Mouse (Mus musculus): ENCODE measurements around the gene Atp12a. TPM values are rescaled to one million over a fixed set of nuclear protein-coding genes. Genes with fewer than 3 reads are reported as not detected.

The Atp12a gene
- polyA plus RNA-seq, 1 experiment from 2014 or later, result not detected

- H3K4me1 ChIP-seq (replicated peaks; ENCODE audit: control insufficient read depth, insufficient read depth, low read length), result no peaks in the 10 kb centered on the region; the same call in 1 of the 2 replicates
- H3K4me3 ChIP-seq (ENCODE audit: low read depth, low read length), result no peak overlapping the region
- no peaks in the 10 kb centered on the region for H3K27me3 ChIP-seq (replicated peaks; ENCODE audit: control insufficient read depth, insufficient read depth, low read length)
- no peaks in the 10 kb centered on the region for H3K9me3 ChIP-seq (ENCODE audit: control insufficient read depth, low read length)
- 54% methylated on average over 2 of the region's 2 CpGs for WGBS
- H3K4me2 ChIP-seq (ENCODE audit: low read length), result no peak overlapping the region
- ATAC-seq (replicated peaks; ENCODE audit: low FRiP score, low TSS enrichment, low read depth) (no peak), DNase-seq (ENCODE audit: low spot score) (no peak)
- no peak overlapping the region for H3K9ac ChIP-seq (ENCODE audit: low read length)
- H3K27ac ChIP-seq (ENCODE audit: low read depth), result no peak overlapping the region
- H3K36me3 ChIP-seq (ENCODE audit: control insufficient read depth, insufficient read depth, low read length), result no peaks in the 10 kb centered on the region
Measured at GRCm38 (mm10) chr14:56337696-56338095, 27.2 kb upstream of the Atp12a start.

GRCm38 (mm10) chr14:56338882-56339442 lies 25.9 kb upstream of the Atp12a start:
- no peak for ATAC-seq (replicated peaks; ENCODE audit: low FRiP score, low TSS enrichment, low read depth)

GRCm38 (mm10) chr14:56348704-56349103 lies 16.2 kb upstream of the Atp12a start:
- no peaks in the 10 kb centered on the region for H3K36me3 ChIP-seq (ENCODE audit: control insufficient read depth, insufficient read depth, low read length)
- no peak overlapping the region for H3K4me3 ChIP-seq (ENCODE audit: low read depth, low read length)
- 58% methylated on average over 3 of the region's 3 CpGs for WGBS
- DNase-seq (ENCODE audit: low spot score) (no peak), ATAC-seq (replicated peaks; ENCODE audit: low FRiP score, low TSS enrichment, low read depth) (no peak)
- no peak overlapping the region for H3K9ac ChIP-seq (ENCODE audit: low read length)
- no peaks in the 10 kb centered on the region for H3K4me1 ChIP-seq (replicated peaks; ENCODE audit: control insufficient read depth, insufficient read depth, low read length)
- H3K4me2 ChIP-seq (ENCODE audit: low read length), result no peak overlapping the region
- H3K27ac ChIP-seq (ENCODE audit: low read depth), result no peak overlapping the region
- no peaks in the 10 kb centered on the region for H3K9me3 ChIP-seq (ENCODE audit: control insufficient read depth, low read length)
- H3K27me3 ChIP-seq (replicated peaks; ENCODE audit: control insufficient read depth, insufficient read depth, low read length), result no peaks in the 10 kb centered on the region

More at GRCm38 (mm10) chr14:56338882-56339442, 25.9 kb upstream of the Atp12a start:
- no peak overlapping the region for H3K27ac ChIP-seq (ENCODE audit: low read depth)
- H3K9ac ChIP-seq (ENCODE audit: low read length), result no peak overlapping the region
- 64% methylated on average over 7 of the region's 7 CpGs for WGBS
- no peak for DNase-seq (ENCODE audit: low spot score)
- H3K4me1 ChIP-seq (replicated peaks; ENCODE audit: control insufficient read depth, insufficient read depth, low read length), result no peaks in the 10 kb centered on the region; the same call in 1 of the 2 replicates
- no peaks in the 10 kb centered on the region for H3K27me3 ChIP-seq (replicated peaks; ENCODE audit: control insufficient read depth, insufficient read depth, low read length)
- no peaks in the 10 kb centered on the region for H3K9me3 ChIP-seq (ENCODE audit: control insufficient read depth, low read length)
- no peak overlapping the region for H3K4me3 ChIP-seq (ENCODE audit: low read depth, low read length)
- no peaks in the 10 kb centered on the region for H3K36me3 ChIP-seq (ENCODE audit: control insufficient read depth, insufficient read depth, low read length)
- no peak overlapping the region for H3K4me2 ChIP-seq (ENCODE audit: low read length)

GRCm38 (mm10) chr14:56349541-56349940 lies 15.3 kb upstream of the Atp12a start:
- no peak for ATAC-seq (replicated peaks; ENCODE audit: low FRiP score, low TSS enrichment, low read depth)
- WGBS, result 75% methylated on average over 2 of the region's 2 CpGs
- H3K27me3 ChIP-seq (replicated peaks; ENCODE audit: control insufficient read depth, insufficient read depth, low read length), result no peaks in the 10 kb centered on the region
- H3K4me3 ChIP-seq (ENCODE audit: low read depth, low read length), result no peak overlapping the region
- no peaks in the 10 kb centered on the region for H3K4me1 ChIP-seq (replicated peaks; ENCODE audit: control insufficient read depth, insufficient read depth, low read length)
- no peak overlapping the region for H3K4me2 ChIP-seq (ENCODE audit: low read length)
- no peak for DNase-seq (ENCODE audit: low spot score)
- no peak overlapping the region for H3K9ac ChIP-seq (ENCODE audit: low read length)
- H3K9me3 ChIP-seq (ENCODE audit: control insufficient read depth, low read length), result no peaks in the 10 kb centered on the region
- H3K36me3 ChIP-seq (ENCODE audit: control insufficient read depth, insufficient read depth, low read length), result no peaks in the 10 kb centered on the region
- H3K27ac ChIP-seq (ENCODE audit: low read depth), result no peak overlapping the region

GRCm38 (mm10) chr14:56351959-56352660 lies 12.8 kb upstream of the Atp12a start:
- Histone ChIP-seq H3K9me3 (ENCODE audit: control insufficient read depth, low read length) (no peaks in the 10 kb centered on the region), H3K36me3 (ENCODE audit: control insufficient read depth, insufficient read depth, low read length) (no peaks in the 10 kb centered on the region), H3K9ac (ENCODE audit: low read length) (no peak overlapping the region), H3K27me3 (replicated peaks; ENCODE audit: control insufficient read depth, insufficient read depth, low read length) (no peaks in the 10 kb centered on the region), H3K4me3 (ENCODE audit: low read depth, low read length) (no peak overlapping the region), H3K4me1 (replicated peaks; ENCODE audit: control insufficient read depth, insufficient read depth, low read length) (no peaks in the 10 kb centered on the region), H3K27ac (ENCODE audit: low read depth) (no peak overlapping the region), H3K4me2 (ENCODE audit: low read length) (no peak overlapping the region)
- ATAC-seq (replicated peaks; ENCODE audit: low FRiP score, low TSS enrichment, low read depth), result peak; percentile 50; the same call in 1 of the 2 replicates
- 30% methylated on average over 17 of the region's 17 CpGs for WGBS
- peak; percentile 76 for DNase-seq (ENCODE audit: low spot score)

- H3K27me3 ChIP-seq (replicated peaks; ENCODE audit: control insufficient read depth, insufficient read depth, low read length), result no peaks in the 10 kb centered on the region
- H3K4me2 ChIP-seq (ENCODE audit: low read length), result no peak overlapping the region
- no peaks in the 10 kb centered on the region for H3K4me1 ChIP-seq (replicated peaks; ENCODE audit: control insufficient read depth, insufficient read depth, low read length)
- H3K27ac ChIP-seq (ENCODE audit: low read depth), result no peak overlapping the region
- 71% methylated on average over 3 of the region's 3 CpGs for WGBS
- ATAC-seq (replicated peaks; ENCODE audit: low FRiP score, low TSS enrichment, low read depth) (no peak), DNase-seq (ENCODE audit: low spot score) (no peak)
- H3K4me3 ChIP-seq (ENCODE audit: low read depth, low read length), result no peak overlapping the region
- no peaks in the 10 kb centered on the region for H3K36me3 ChIP-seq (ENCODE audit: control insufficient read depth, insufficient read depth, low read length)
- H3K9ac ChIP-seq (ENCODE audit: low read length), result no peak overlapping the region
- no peaks in the 10 kb centered on the region for H3K9me3 ChIP-seq (ENCODE audit: control insufficient read depth, low read length)
Measured at GRCm38 (mm10) chr14:56354803-56355202, 10.1 kb upstream of the Atp12a start.

GRCm38 (mm10) chr14:56355396-56355795 lies 9.5 kb upstream of the Atp12a start:
- DNase-seq (ENCODE audit: low spot score), result no peak
- H3K27me3 ChIP-seq (replicated peaks; ENCODE audit: control insufficient read depth, insufficient read depth, low read length), result no peaks in the 10 kb centered on the region
- H3K4me2 ChIP-seq (ENCODE audit: low read length), result no peak overlapping the region
- no peak overlapping the region for H3K27ac ChIP-seq (ENCODE audit: low read depth)
- no peaks in the 10 kb centered on the region for H3K4me1 ChIP-seq (replicated peaks; ENCODE audit: control insufficient read depth, insufficient read depth, low read length)
- no peak overlapping the region for H3K9ac ChIP-seq (ENCODE audit: low read length)
- no peak overlapping the region for H3K4me3 ChIP-seq (ENCODE audit: low read depth, low read length)
- no peaks in the 10 kb centered on the region for H3K36me3 ChIP-seq (ENCODE audit: control insufficient read depth, insufficient read depth, low read length)
- ATAC-seq (replicated peaks; ENCODE audit: low FRiP score, low TSS enrichment, low read depth), result no peak
- no peaks in the 10 kb centered on the region for H3K9me3 ChIP-seq (ENCODE audit: control insufficient read depth, low read length)
- 54% methylated on average over 8 of the region's 8 CpGs for WGBS

- 88% methylated on average over 6 of the region's 6 CpGs for WGBS
- no peak for ATAC-seq (replicated peaks; ENCODE audit: low FRiP score, low TSS enrichment, low read depth)
- no peak overlapping the region for H3K9ac ChIP-seq (ENCODE audit: low read length)
Measured at GRCm38 (mm10) chr14:56356196-56356595, 8.7 kb upstream of the Atp12a start.

GRCm38 (mm10) chr14:56358422-56358821 lies 6.4 kb upstream of the Atp12a start:
- Histone ChIP-seq H3K27me3 (replicated peaks; ENCODE audit: control insufficient read depth, insufficient read depth, low read length) (peaks cover under 1% of the 10 kb centered on the region; the same call in 1 of the 2 replicates), H3K36me3 (ENCODE audit: control insufficient read depth, insufficient read depth, low read length) (no peaks in the 10 kb centered on the region), H3K4me1 (replicated peaks; ENCODE audit: control insufficient read depth, insufficient read depth, low read length) (no peaks in the 10 kb centered on the region), H3K4me3 (ENCODE audit: low read depth, low read length) (no peak overlapping the region), H3K4me2 (ENCODE audit: low read length) (no peak overlapping the region), H3K27ac (ENCODE audit: low read depth) (no peak overlapping the region), H3K9me3 (ENCODE audit: control insufficient read depth, low read length) (no peaks in the 10 kb centered on the region), H3K9ac (ENCODE audit: low read length) (no peak overlapping the region)
- WGBS, result 77% methylated on average over 7 of the region's 7 CpGs
- ATAC-seq (replicated peaks; ENCODE audit: low FRiP score, low TSS enrichment, low read depth), result no peak
- DNase-seq (ENCODE audit: low spot score), result no peak

More at GRCm38 (mm10) chr14:56356196-56356595, 8.7 kb upstream of the Atp12a start:
- no peaks in the 10 kb centered on the region for H3K36me3 ChIP-seq (ENCODE audit: control insufficient read depth, insufficient read depth, low read length)
- no peak for DNase-seq (ENCODE audit: low spot score)
- H3K9me3 ChIP-seq (ENCODE audit: control insufficient read depth, low read length), result no peaks in the 10 kb centered on the region
- H3K4me3 ChIP-seq (ENCODE audit: low read depth, low read length), result no peak overlapping the region
- no peaks in the 10 kb centered on the region for H3K27me3 ChIP-seq (replicated peaks; ENCODE audit: control insufficient read depth, insufficient read depth, low read length)
- H3K4me2 ChIP-seq (ENCODE audit: low read length), result no peak overlapping the region
- H3K4me1 ChIP-seq (replicated peaks; ENCODE audit: control insufficient read depth, insufficient read depth, low read length), result no peaks in the 10 kb centered on the region
- H3K27ac ChIP-seq (ENCODE audit: low read depth), result no peak overlapping the region
